Mouse (Mus musculus) liver, embryonic 13.5 days (tissue): Measurements from ENCODE around the gene Zfp692. TPM values are rescaled to one million over a fixed set of nuclear protein-coding genes. Genes with fewer than 3 reads are reported as not detected.

Source experiments
- ATAC-seq: fragments of 200-750 bp; cut with Nextera tagmentation; 2 replicates; pipeline ENCODE4 v1.8.0; 2017; ENCODE audit warnings: low read depth, mild to moderate bottlenecking, moderate number of reproducible peaks, moderate library complexity
- DNase-seq: peaks from one replicate; pipeline ENCODE4 v3.0.0; 2022
- H3K27ac ChIP-seq: fragments of 300-500 bp; sonication (generic); 2 replicates; pipeline ENCODE4 v1.5.1; 2015; ENCODE audit warnings: moderate library complexity, mild to moderate bottlenecking, inconsistent platforms
- H3K27me3 ChIP-seq: fragments of 300-500 bp; sonication (generic); 2 replicates; pipeline ENCODE4 v1.6.1; 2015; ENCODE audit warnings: mild to moderate bottlenecking, inconsistent platforms
- H3K36me3 ChIP-seq: fragments of 300-500 bp; sonication (generic); 2 replicates; pipeline ENCODE4 v1.6.1; 2015; ENCODE audit warnings: mild to moderate bottlenecking, inconsistent platforms
- H3K4me1 ChIP-seq: fragments of 300-500 bp; sonication (generic); replicated peaks from 2 replicates; pipeline ENCODE4 v1.6.1; 2015; ENCODE audit warnings: inconsistent platforms
- H3K4me2 ChIP-seq: fragments of 300-500 bp; sonication (generic); 2 replicates; pipeline ENCODE4 v1.6.1; 2015; ENCODE audit warnings: inconsistent platforms, mild to moderate bottlenecking, moderate library complexity
- H3K4me3 ChIP-seq: fragments of 300-500 bp; sonication (generic); replicated peaks from 2 replicates; pipeline ENCODE4 v1.5.1; 2015; ENCODE audit warnings: mild to moderate bottlenecking, inconsistent platforms
- H3K9ac ChIP-seq: fragments of 300-500 bp; sonication (generic); 2 replicates; pipeline ENCODE4 v1.6.1; 2015; ENCODE audit warnings: mild to moderate bottlenecking, inconsistent platforms
- H3K9me3 ChIP-seq: fragments of 300-500 bp; sonication (generic); replicated peaks from 2 replicates; pipeline ENCODE4 v1.6.1; 2016; ENCODE audit warnings: inconsistent platforms
- WGBS: fragments of 180-500 bp; shearing (Covaris S2); methylation state at CpG from one replicate; pipeline ENCODE4 v1.1.7; 2015; ENCODE audit not compliant: insufficient replicate concordance; 5-methylcytosine and 5-hydroxymethylcytosine counted together
- polyA plus RNA-seq: library from polyadenylated mRNA; unstranded; fragments of >200 nt; fragmentation: Nextera tagmentation; extraction: Ambion mirVana; gene quantifications from 2 replicates; pipeline ENCODE4 v1.2.1, GENCODE M21; 2015

Gene Zfp692
- polyA plus RNA-seq, 1 experiment from 2014 or later, result 12.6 TPM

GRCm38 (mm10) chr11:58330276-58331148, 23.6 kb downstream of the Zfp692 start, which contains the start of the genes Zfp672 and Sh3bp5l:
TSS of gene Zfp672 (minus strand) at chr11:58330339.
TSS of gene Sh3bp5l (plus strand) at chr11:58330724.
- Histone ChIP-seq H3K9ac (peak within 1 kb of the TSS; percentile 91), H3K4me1 (peaks cover 72% of the 10 kb centered on the region), H3K9me3 (no peaks in the 10 kb centered on the region), H3K27ac (peak within 1 kb of the TSS; percentile 94), H3K4me2 (peak within 1 kb of the TSS; percentile 98), H3K36me3 (peaks cover 48% of the 10 kb centered on the region), H3K27me3 (no peaks in the 10 kb centered on the region), H3K4me3 (peak within 1 kb of the TSS; percentile 93)
- under 1% methylated on average over 52 of the region's 52 CpGs for WGBS
- ATAC-seq (peak; percentile 90), DNase-seq (peak; percentile 83)

GRCm38 (mm10) chr11:58331149-58331495, 24.3 kb downstream of the Zfp692 start:
- WGBS, result 11% methylated on average over 10 of the region's 10 CpGs
- H3K9ac ChIP-seq, result peak overlapping the region; percentile 91
- H3K27me3 ChIP-seq, result no peaks in the 10 kb centered on the region
- no peaks in the 10 kb centered on the region for H3K9me3 ChIP-seq
- peak overlapping the region; percentile 94 for H3K27ac ChIP-seq
- H3K4me1 ChIP-seq, result peaks cover 67% of the 10 kb centered on the region
- peak; percentile 5; the same call in 1 of the 2 replicates for ATAC-seq
- peaks cover 52% of the 10 kb centered on the region for H3K36me3 ChIP-seq
- peak overlapping the region; percentile 93 for H3K4me3 ChIP-seq
- H3K4me2 ChIP-seq, result peak overlapping the region; percentile 98
- DNase-seq, result no peak

DNA sequence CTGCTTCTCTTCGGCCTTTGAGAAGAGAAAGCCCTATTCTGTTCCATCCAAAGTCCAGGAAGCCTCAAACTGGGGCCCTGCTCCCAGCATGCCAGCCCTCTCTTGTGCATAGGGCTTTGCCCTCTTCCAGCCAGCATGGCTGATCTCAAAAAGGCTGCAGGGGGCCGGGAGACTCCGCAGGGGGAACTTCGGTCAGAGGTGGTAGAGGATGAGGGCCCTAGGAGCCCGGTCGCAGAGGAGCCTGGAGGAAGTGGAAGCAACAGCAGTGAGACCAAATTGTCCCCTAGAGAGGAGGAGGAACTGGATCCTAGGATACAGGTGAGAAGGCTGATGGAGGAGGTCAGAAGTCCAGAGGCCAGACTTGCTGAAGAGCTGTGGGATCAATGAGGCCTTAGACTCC, 24.7 kb downstream of the Zfp692 start:
- Histone ChIP-seq H3K27me3 (no peaks in the 10 kb centered on the region), H3K4me2 (peak overlapping the region; percentile 98), H3K36me3 (peaks cover 56% of the 10 kb centered on the region), H3K4me3 (peak overlapping the region; percentile 93), H3K27ac (peak overlapping the region; percentile 94), H3K4me1 (peaks cover 65% of the 10 kb centered on the region), H3K9ac (peak overlapping the region; percentile 91), H3K9me3 (no peaks in the 10 kb centered on the region)
- ATAC-seq (no peak), DNase-seq (no peak)
- 80% methylated on average over 6 of the region's 6 CpGs for WGBS

GRCm38 (mm10) chr11:58334746-58335145, 27.9 kb downstream of the Zfp692 start:
- Histone ChIP-seq H3K4me2 (no peak overlapping the region), H3K9me3 (no peaks in the 10 kb centered on the region), H3K27me3 (no peaks in the 10 kb centered on the region), H3K4me1 (peaks cover 37% of the 10 kb centered on the region), H3K27ac (peak overlapping the region; percentile 9; the same call in 1 of the 2 replicates), H3K9ac (no peak overlapping the region), H3K4me3 (no peak overlapping the region), H3K36me3 (peaks cover 60% of the 10 kb centered on the region)
- 84% methylated on average over 3 of the region's 3 CpGs for WGBS
- DNase-seq (no peak), ATAC-seq (no peak)

DNA sequence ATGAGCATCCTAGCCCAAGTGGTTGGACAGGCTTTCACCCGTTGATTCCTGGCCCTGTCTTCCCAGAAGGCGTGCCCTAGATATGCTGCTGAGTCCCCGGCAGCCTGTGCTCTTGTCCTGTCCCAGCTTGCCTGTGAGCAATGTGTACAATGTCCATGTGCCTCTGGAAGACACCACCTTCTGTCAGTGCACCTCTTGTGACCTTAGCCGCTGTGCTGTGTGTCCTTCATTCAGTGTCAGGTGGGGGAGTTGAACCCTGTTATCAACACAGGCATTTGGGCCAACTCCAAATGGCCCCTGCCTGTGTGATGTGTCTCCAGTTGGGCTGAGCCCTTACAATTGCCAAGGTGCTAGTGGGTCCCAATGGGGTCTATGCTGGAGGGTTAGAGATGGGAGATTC, 39.9 kb downstream of the Zfp692 start:
- Histone ChIP-seq H3K36me3 (peaks cover 57% of the 10 kb centered on the region), H3K27ac (0 out of 2 replicates have a peak overlapping the region, but pooled peaks have one; percentile 5), H3K4me3 (no peak overlapping the region), H3K4me2 (no peak overlapping the region), H3K9ac (no peak overlapping the region), H3K9me3 (no peaks in the 10 kb centered on the region), H3K27me3 (no peaks in the 10 kb centered on the region), H3K4me1 (peaks cover 36% of the 10 kb centered on the region)
- WGBS, result 83% methylated on average over 4 of the region's 4 CpGs
- no peak for ATAC-seq
- no peak for DNase-seq

GRCm38 (mm10) chr11:58350628-58351027, 43.8 kb downstream of the Zfp692 start:
- peak overlapping the region; percentile 46; the same call in 1 of the 2 replicates for H3K9ac ChIP-seq
- WGBS, result 72% methylated on average over 4 of the region's 4 CpGs

GRCm38 (mm10) chr11:58351179-58351578, 44.3 kb downstream of the Zfp692 start:
- Histone ChIP-seq H3K4me3 (no peak overlapping the region), H3K9ac (peak overlapping the region; percentile 46; the same call in 1 of the 2 replicates), H3K9me3 (no peaks in the 10 kb centered on the region), H3K36me3 (peaks cover 22% of the 10 kb centered on the region), H3K27me3 (no peaks in the 10 kb centered on the region), H3K27ac (peak overlapping the region; percentile 94), H3K4me2 (peak overlapping the region; percentile 33), H3K4me1 (peaks cover 79% of the 10 kb centered on the region)
- WGBS, result 49% methylated on average over 5 of the region's 5 CpGs
- ATAC-seq (peak; percentile 64), DNase-seq (peak; percentile 62)

More at GRCm38 (mm10) chr11:58350628-58351027, 43.8 kb downstream of the Zfp692 start:
- Histone ChIP-seq H3K4me1 (peaks cover 75% of the 10 kb centered on the region), H3K4me3 (no peak overlapping the region), H3K9me3 (no peaks in the 10 kb centered on the region), H3K36me3 (peaks cover 28% of the 10 kb centered on the region), H3K4me2 (peak overlapping the region; percentile 33; the same call in 1 of the 2 replicates), H3K27ac (peak overlapping the region; percentile 94), H3K27me3 (no peaks in the 10 kb centered on the region)
- ATAC-seq, result no peak
- DNase-seq, result no peak

DNA sequence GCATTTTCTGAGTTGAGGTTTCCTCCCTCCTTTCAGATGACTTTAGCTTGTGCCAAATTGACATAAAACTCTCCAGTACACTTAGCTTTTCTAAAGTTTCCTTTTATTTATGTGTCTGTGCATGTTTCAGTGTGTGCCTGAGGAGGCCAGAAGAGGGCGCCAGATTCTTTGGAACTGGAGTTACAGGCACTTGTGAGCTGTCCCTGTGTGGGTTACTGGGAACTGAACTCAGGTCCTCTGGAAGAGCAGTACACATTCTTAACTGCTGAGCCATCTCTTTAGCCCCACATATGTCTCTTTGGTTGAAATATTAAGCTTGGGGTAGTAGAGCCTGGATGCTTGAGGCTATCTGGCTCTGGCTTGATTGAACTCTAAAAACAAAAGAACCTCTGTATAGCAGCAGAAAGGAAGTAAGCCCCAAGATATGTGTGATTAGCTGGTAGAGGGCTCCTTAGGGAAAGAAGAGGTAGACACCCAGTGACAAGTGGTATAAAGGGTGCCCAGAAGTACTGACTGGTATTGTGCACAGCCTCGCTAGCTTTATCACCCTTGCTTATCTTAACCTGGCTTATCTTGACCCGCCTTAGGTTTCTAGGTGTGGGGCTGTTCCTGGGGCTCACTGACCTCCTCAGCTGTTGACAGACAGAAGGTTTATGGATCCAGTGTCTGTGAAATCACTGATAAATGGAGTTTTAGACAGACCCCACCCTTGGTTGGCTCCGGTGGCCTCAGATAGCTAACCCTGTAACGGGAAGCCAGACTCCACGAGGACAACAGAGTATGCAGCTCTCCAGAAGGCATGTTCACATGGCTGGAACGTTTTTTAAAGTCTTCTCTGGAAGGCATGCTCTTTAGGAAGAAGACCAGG, 46.0 kb downstream of the Zfp692 start:
- peak overlapping the region; percentile 27 for H3K4me3 ChIP-seq
- WGBS, result 7% methylated on average over 7 of the region's 7 CpGs
- H3K4me1 ChIP-seq, result peaks cover 81% of the 10 kb centered on the region
- no peaks in the 10 kb centered on the region for H3K27me3 ChIP-seq
- peak overlapping the region; percentile 60 for H3K4me2 ChIP-seq
- peak overlapping the region; percentile 94 for H3K27ac ChIP-seq
- H3K36me3 ChIP-seq, result peaks cover 6% of the 10 kb centered on the region
- ATAC-seq (peak; percentile 93), DNase-seq (peak; percentile 85)
- peak overlapping the region; percentile 66 for H3K9ac ChIP-seq
- H3K9me3 ChIP-seq, result no peaks in the 10 kb centered on the region

GRCm38 (mm10) chr11:58353709-58354108, 46.8 kb downstream of the Zfp692 start:
- peak overlapping the region; percentile 66 for H3K9ac ChIP-seq
- WGBS, result 33% methylated on average over 3 of the region's 3 CpGs
- peak overlapping the region; percentile 27 for H3K4me3 ChIP-seq
- H3K36me3 ChIP-seq, result peaks cover 6% of the 10 kb centered on the region
- peak overlapping the region; percentile 60 for H3K4me2 ChIP-seq
- H3K4me1 ChIP-seq, result peaks cover 89% of the 10 kb centered on the region
- H3K27me3 ChIP-seq, result no peaks in the 10 kb centered on the region
- ATAC-seq (no peak), DNase-seq (no peak)
- peak overlapping the region; percentile 94 for H3K27ac ChIP-seq
- H3K9me3 ChIP-seq, result no peaks in the 10 kb centered on the region

DNA sequence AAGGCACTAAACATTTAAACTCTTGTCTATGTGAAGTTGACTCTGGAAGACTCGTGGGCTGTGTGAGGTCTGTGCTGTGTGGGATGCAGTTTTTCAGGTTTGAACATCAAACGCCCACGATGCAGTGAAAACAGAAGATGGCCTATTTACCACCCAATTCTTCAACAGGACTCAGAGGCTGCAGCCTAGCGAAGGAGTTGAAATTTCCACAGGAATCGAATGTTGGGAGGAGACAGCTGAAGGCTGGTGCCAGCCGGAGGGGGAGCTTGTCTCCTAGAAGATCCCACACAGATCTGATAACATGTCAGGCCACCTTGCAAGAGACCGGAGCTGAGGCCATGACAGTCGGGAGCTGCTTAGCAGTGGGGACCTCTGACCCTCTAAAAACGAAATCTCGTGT, 47.6 kb downstream of the Zfp692 start:
- Histone ChIP-seq H3K27ac (peak overlapping the region; percentile 94), H3K4me2 (no peak overlapping the region), H3K4me3 (no peak overlapping the region), H3K9ac (peak overlapping the region; percentile 66; the same call in 1 of the 2 replicates), H3K27me3 (no peaks in the 10 kb centered on the region), H3K4me1 (peaks cover 88% of the 10 kb centered on the region), H3K36me3 (peaks cover 6% of the 10 kb centered on the region), H3K9me3 (no peaks in the 10 kb centered on the region)
- WGBS, result 48% methylated on average over 10 of the region's 10 CpGs
- ATAC-seq (no peak), DNase-seq (no peak)

DNA sequence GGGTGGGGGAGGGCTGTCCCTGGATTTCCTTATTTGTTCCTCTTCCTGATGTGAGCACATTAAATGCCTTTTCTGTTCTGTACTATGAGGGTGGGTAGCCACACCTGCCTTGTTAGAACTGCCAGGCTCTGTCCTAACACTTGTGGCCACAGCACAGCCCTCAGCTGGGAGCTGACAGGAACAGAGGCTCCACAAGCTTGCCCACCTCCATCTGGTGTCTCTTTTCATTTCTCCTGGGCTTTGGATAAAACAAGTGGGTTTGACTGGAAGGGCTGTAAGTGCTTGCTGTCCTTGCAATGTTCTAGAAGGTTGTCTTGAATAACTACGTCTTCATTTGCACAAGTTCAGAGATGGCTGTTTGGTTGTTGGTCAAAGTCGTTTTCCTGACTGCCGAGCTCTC, 48.1 kb downstream of the Zfp692 start:
- H3K36me3 ChIP-seq, result peaks cover 6% of the 10 kb centered on the region
- 66% methylated on average over 3 of the region's 3 CpGs for WGBS
- peaks cover 85% of the 10 kb centered on the region for H3K4me1 ChIP-seq
- peak overlapping the region; percentile 53 for H3K27ac ChIP-seq
- no peak overlapping the region for H3K4me3 ChIP-seq
- H3K27me3 ChIP-seq, result no peaks in the 10 kb centered on the region
- no peaks in the 10 kb centered on the region for H3K9me3 ChIP-seq
- no peak overlapping the region for H3K4me2 ChIP-seq
- DNase-seq, result no peak
- 0 out of 2 replicates have a peak overlapping the region, but pooled peaks have one; percentile 23 for H3K9ac ChIP-seq
- no peak for ATAC-seq
